11 mouse cellular contexts compared by ENCODE assay signal in the genomic region with DNA sequence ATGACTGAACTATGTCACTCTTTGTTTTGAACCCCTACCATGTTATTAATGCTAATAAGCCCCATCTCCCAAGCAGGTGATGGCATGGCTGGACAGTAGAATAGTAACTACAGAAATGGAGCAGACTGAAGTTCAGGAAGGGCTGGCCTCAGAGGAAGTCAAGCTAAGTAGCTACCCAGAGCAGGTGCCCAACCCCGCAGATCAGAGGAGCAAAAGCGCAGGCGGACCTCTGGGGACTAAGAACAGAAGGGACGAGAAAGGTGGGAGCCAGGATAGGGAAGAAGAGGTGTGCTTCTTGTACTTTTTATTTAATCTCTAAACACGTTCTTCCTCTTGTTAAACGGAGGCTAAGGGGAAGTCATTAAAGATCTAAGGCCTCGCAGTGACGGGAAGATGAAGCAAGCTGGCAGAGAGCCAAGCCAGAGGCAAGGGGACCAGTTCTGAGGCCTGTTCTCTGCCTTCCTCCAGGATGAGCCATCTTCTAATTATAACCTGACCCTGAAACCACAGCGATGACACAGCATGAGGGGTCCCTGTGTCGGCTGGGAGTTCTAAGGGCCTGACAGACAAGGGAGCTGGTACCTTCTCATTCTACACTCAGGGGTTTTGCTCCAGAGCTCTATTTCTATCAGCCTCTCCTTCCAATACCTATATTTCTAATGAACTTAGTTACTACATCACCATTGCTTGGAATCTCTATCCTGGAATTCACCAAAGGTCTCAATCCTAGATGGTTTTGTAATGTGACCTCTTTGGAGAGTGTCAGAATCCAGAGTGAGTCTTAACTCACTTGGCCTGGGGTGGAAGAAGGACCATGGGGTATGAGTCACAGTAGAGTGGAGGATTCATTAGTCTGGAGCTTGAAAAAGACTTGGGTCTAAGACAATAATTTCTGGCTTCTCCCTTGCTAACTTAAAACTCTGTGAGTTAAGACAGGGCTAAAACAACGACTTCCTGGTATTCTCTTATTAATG.
A peak's percentile ranks its signal among the peaks of the same experiment; 100 is the strongest.
DNase-seq lines count a peak whose midpoint lies in the region; TF ChIP-seq lines count a peak whose summit lies in the region.
"Had no signal": no experiment of that assay in that cellular context is flagged by ENCODE, and none has a peak within 500 bp of the region (broad histone marks: within the 10 kb centered on the region; RNA-seq: fewer than 3 reads in every experiment).

No protein-coding gene starts in this region.

- no peak for TF ChIP-seq CTCF in layer of hippocampus, adult 2 months (conservative IDR thresholded peaks at IDR 0.05)

- no peaks in the 10 kb centered on the region for H3K79me2 ChIP-seq in macrophage (ENCODE audit: inconsistent target)

- H3K4me3 ChIP-seq in layer of hippocampus, adult 2 months = no peak overlapping the region
- H3K4me3 ChIP-seq in macrophage (ENCODE audit: inconsistent target) = no peak overlapping the region
- H3K4me3 ChIP-seq: gastrocnemius, adult 2 months; lung, embryonic 15.5 days had no signal

- H3K36me3 ChIP-seq in macrophage (ENCODE audit: inconsistent target) = no peaks in the 10 kb centered on the region
- H3K36me3 ChIP-seq: lung, embryonic 15.5 days had no signal

- 4% methylated on average over 11 of the region's 11 CpGs for WGBS in macrophage (ENCODE audit: missing documents)

- H3K27ac ChIP-seq in layer of hippocampus, adult 2 months = no peak overlapping the region
- peak overlapping the region; percentile 73 for H3K27ac ChIP-seq in macrophage
- H3K27ac ChIP-seq: gastrocnemius, adult 2 months; lung, embryonic 15.5 days had no signal

- peak; percentile 41 for DNase-seq in layer of hippocampus, adult 11-12 months (ENCODE audit: low spot score)
- no peak for DNase-seq in layer of hippocampus, adult 2 months (ENCODE audit: low spot score in 2 of 2)
- DNase-seq in Muller cell, postnatal 12 days (ENCODE audit: inconsistent ontology term) = peak; percentile 56
- peak; percentile 75 for DNase-seq in c-Kit-positive CD71-negative TER-119-negative erythroid progenitor cells, embryonic 14.5 days (ENCODE audit: low read depth)
- no peak for DNase-seq in urinary bladder, postnatal 4 days (ENCODE audit: low spot score in 2 of 2)
- no peak for DNase-seq in thymus, postnatal 36 days
- no peak for DNase-seq in urinary bladder, postnatal 25 days (ENCODE audit: low spot score)
- DNase-seq: embryo, embryonic 11 days; gastrocnemius, adult 2 months had no signal

Comparison
In these comparisons a context has a peak if more than half of its experiments do, and no peak if none do; other contexts are left out.
1. DNase-seq: peak in layer of hippocampus, adult 11-12 months (single experiment), Muller cell, postnatal 12 days (single experiment) and c-Kit-positive CD71-negative TER-119-negative erythroid progenitor cells, embryonic 14.5 days (single experiment); none in layer of hippocampus, adult 2 months (0 of 2), urinary bladder, postnatal 4 days (0 of 2), thymus, postnatal 36 days (0 of 2) and urinary bladder, postnatal 25 days (single experiment).